Mouse (Mus musculus) liver, embryonic 14.5 days (tissue): ENCODE data around the gene Parp16.

Experiments
- CTCF ChIP-seq: IDR thresholded peaks from 2 replicates; pipeline ENCODE4 v1.5.1; 2016; ENCODE audit warnings: antibody characterized with exemption, low read depth, control low read depth
- EP300 ChIP-seq: IDR thresholded peaks from 2 replicates; pipeline ENCODE4 v1.6.1; 2016; ENCODE audit warnings: antibody characterized with exemption, low read depth

DNA sequence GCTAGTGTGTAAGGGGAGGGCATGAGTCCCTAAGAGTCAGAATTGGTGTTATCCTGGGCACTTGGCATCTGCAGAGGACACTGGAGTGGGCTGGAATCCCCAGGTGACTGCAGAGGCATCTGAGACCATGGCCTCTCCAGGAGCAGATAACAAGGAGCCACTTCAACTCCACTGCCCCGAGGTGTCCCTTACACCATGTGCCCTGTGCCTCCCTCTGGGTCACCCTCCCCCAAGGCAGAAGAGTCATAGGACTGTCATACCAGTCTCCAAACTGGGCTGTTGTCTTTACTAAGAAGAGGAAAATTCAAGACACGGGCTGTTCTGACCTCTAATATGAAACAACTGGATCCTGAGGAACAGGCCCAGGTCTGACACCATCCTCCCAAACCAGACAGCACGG is 39.6 kb downstream of the Parp16 start:
- TF ChIP-seq CTCF (no peak), EP300 (no peak)
